Mouse (Mus musculus) kidney, postnatal 0 days (tissue): ENCODE results near the gene Rai1. TPM values are rescaled to one million over a fixed set of nuclear protein-coding genes. Genes with fewer than 3 reads are reported as not detected.

Experiments used
- ATAC-seq: fragments of 200-750 bp; cut with Nextera tagmentation; replicated peaks from 2 replicates; pipeline ENCODE4 v1.8.0; 2017; ENCODE audit warnings: low read depth, moderate number of reproducible peaks, moderate TSS enrichment, moderate library complexity; ENCODE audit not compliant: low FRiP score
- DNase-seq: peaks from one replicate; pipeline ENCODE4 v3.0.0-alpha.2; 2016; ENCODE audit warnings: low spot score
- H3K27ac ChIP-seq: fragments of 300-500 bp; sonication (generic); 2 replicates; pipeline ENCODE4 v1.5.1; 2014; ENCODE audit warnings: mild to moderate bottlenecking
- H3K27me3 ChIP-seq: fragments of 300-500 bp; sonication (generic); 2 replicates; pipeline ENCODE4 v1.6.1; 2014; ENCODE audit warnings: low read length, mixed read lengths; ENCODE audit not compliant: insufficient read depth
- H3K36me3 ChIP-seq: fragments of 300-500 bp; sonication (generic); 2 replicates; pipeline ENCODE4 v1.6.1; 2014; ENCODE audit warnings: low read length, mixed read lengths; ENCODE audit not compliant: insufficient read depth
- H3K4me1 ChIP-seq: fragments of 300-500 bp; sonication (generic); replicated peaks from 2 replicates; pipeline ENCODE4 v1.6.1; 2014; ENCODE audit warnings: antibody characterized with exemption, low read length, mixed read lengths; ENCODE audit not compliant: insufficient read depth
- H3K4me2 ChIP-seq: fragments of 300-500 bp; sonication (generic); 2 replicates; pipeline ENCODE4 v1.6.1; 2014; ENCODE audit warnings: mild to moderate bottlenecking, low read length, moderate library complexity, mixed read lengths
- H3K4me3 ChIP-seq: fragments of 300-500 bp; sonication (generic); replicated peaks from 2 replicates; pipeline ENCODE4 v1.5.1; 2014; ENCODE audit warnings: low read depth, low read length
- H3K9ac ChIP-seq: fragments of 300-500 bp; sonication (generic); 2 replicates; pipeline ENCODE4 v1.6.1; 2014; ENCODE audit warnings: low read depth, low read length
- H3K9me3 ChIP-seq: fragments of 300-500 bp; sonication (generic); replicated peaks from 2 replicates; pipeline ENCODE4 v1.6.1; 2016; ENCODE audit warnings: low read length, inconsistent platforms, mixed read lengths
- CTCF ChIP-seq: IDR thresholded peaks from 2 replicates; pipeline ENCODE4 v1.5.1; 2016; ENCODE audit warnings: antibody characterized with exemption, low read depth, mild to moderate bottlenecking, moderate library complexity
- WGBS: fragments of 180-500 bp; shearing (Covaris S2); extraction: QIAGEN DNeasy Blood & Tissue Kit; methylation state at CpG from one replicate; pipeline ENCODE4 v1.1.7; 2014; 5-methylcytosine and 5-hydroxymethylcytosine counted together
- microRNA-seq: library from miRNA; unstranded; fragments of <30 nt; microRNA quantifications from one replicate; pipeline ENCODE4, GENCODE M21; 2016
- polyA plus RNA-seq: library from polyadenylated mRNA; unstranded; fragments of >200 nt; fragmentation: Nextera tagmentation; extraction: Ambion mirVana; gene quantifications from 2 replicates; pipeline ENCODE4 v1.2.1, GENCODE M21; 2015

The Rai1 gene
- polyA plus RNA-seq, 1 experiment from 2014 or later = 15.2 TPM

GRCm38 (mm10) chr11:60235351-60235750, 130.5 kb downstream of the Rai1 start:
- ATAC-seq = no peak
- Histone ChIP-seq H3K4me3 (no peak overlapping the region), H3K27me3 (no peaks in the 10 kb centered on the region), H3K27ac (no peak overlapping the region), H3K9me3 (no peaks in the 10 kb centered on the region; the same call in 1 of the 2 replicates), H3K4me1 (0 out of 2 replicates have a peak, but pooled peaks cover 4% of the 10 kb centered on the region), H3K9ac (no peak overlapping the region), H3K36me3 (peaks cover 14% of the 10 kb centered on the region; the same call in 1 of the 2 replicates), H3K4me2 (no peak overlapping the region)
- DNase-seq = no peak
- 72% methylated on average over 5 of the region's 5 CpGs for WGBS
- TF ChIP-seq CTCF = no peak

GRCm38 (mm10) chr11:60240509-60240908, 135.7 kb downstream of the Rai1 start:
- Histone ChIP-seq H3K4me2 (no peak overlapping the region), H3K27ac (no peak overlapping the region), H3K9me3 (no peaks in the 10 kb centered on the region; the same call in 1 of the 2 replicates), H3K4me3 (no peak overlapping the region), H3K27me3 (no peaks in the 10 kb centered on the region), H3K36me3 (peaks cover 41% of the 10 kb centered on the region), H3K4me1 (no peaks in the 10 kb centered on the region), H3K9ac (no peak overlapping the region)
- WGBS = 71% methylated on average over 4 of the region's 4 CpGs
- DNase-seq (no peak), ATAC-seq (no peak)
- no peak for TF ChIP-seq CTCF

DNA sequence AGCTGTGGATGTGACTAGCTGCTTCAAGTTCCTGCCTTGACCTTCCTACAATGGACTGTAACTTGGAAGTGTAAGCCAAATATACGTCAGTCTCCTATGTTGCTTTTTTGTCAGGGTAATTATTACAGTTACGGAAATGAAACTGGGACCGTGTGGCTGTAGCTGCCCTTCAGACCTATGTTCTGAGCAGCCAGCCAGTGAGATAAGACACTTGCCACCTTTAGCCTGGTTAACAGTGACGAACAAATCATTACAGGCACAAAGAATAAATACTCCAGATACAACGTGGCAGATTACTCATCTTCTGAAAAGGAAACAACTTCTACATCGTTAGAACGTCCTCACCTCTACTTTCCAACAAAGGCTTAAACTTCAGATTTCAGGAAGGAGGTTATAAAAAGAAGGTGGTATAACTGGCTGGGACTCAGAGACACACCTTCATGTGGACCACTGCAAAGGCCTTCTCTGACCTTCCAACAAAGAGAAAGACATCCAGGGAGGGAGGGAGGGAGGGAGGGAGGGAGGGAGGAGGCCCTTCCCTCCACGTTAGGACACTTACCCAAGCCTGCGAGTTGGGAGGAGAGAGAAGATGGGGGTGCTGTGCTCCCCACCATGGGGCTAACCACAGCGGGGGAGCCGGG, 139.8 kb downstream of the Rai1 start:
- WGBS = 60% methylated on average over 11 of the region's 11 CpGs
- Histone ChIP-seq H3K27ac (no peak overlapping the region), H3K4me2 (no peak overlapping the region)

DNA sequence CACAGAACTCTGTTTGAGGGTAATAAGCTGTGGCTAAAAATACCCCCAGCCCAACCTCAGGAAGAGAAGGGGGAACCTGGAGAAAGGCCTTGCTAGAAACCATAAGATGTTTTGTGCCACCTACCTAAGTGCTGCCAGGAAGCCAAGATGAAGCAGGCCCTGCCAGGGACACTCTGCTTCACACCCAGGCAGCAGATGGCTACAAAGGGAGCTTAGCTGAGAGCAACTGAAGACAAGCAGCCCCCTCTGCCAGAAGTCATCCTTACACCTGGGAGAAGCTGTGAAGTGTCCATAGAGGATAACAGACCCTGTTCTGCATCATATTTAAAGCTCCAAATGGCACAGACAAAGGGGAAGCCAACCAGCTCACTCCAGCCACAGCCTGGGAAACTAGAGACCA, 141.3 kb downstream of the Rai1 start:
- ATAC-seq (no peak), DNase-seq (no peak)
- no peaks in the 10 kb centered on the region for H3K27me3 ChIP-seq
- no peak for TF ChIP-seq CTCF
- H3K4me2 ChIP-seq = no peak overlapping the region
- H3K27ac ChIP-seq = no peak overlapping the region
- no peaks in the 10 kb centered on the region for H3K9me3 ChIP-seq
- H3K9ac ChIP-seq = no peak overlapping the region
- H3K4me3 ChIP-seq = no peak overlapping the region
- H3K36me3 ChIP-seq = peaks cover 24% of the 10 kb centered on the region
- H3K4me1 ChIP-seq = no peaks in the 10 kb centered on the region

More for the DNA sequence above, 139.8 kb downstream of the Rai1 start:
- Histone ChIP-seq H3K36me3 (peaks cover 34% of the 10 kb centered on the region), H3K27me3 (no peaks in the 10 kb centered on the region), H3K9ac (no peak overlapping the region), H3K9me3 (no peaks in the 10 kb centered on the region; the same call in 1 of the 2 replicates), H3K4me3 (no peak overlapping the region), H3K4me1 (no peaks in the 10 kb centered on the region)
- ATAC-seq (no peak), DNase-seq (no peak)
- TF ChIP-seq CTCF = no peak

DNA sequence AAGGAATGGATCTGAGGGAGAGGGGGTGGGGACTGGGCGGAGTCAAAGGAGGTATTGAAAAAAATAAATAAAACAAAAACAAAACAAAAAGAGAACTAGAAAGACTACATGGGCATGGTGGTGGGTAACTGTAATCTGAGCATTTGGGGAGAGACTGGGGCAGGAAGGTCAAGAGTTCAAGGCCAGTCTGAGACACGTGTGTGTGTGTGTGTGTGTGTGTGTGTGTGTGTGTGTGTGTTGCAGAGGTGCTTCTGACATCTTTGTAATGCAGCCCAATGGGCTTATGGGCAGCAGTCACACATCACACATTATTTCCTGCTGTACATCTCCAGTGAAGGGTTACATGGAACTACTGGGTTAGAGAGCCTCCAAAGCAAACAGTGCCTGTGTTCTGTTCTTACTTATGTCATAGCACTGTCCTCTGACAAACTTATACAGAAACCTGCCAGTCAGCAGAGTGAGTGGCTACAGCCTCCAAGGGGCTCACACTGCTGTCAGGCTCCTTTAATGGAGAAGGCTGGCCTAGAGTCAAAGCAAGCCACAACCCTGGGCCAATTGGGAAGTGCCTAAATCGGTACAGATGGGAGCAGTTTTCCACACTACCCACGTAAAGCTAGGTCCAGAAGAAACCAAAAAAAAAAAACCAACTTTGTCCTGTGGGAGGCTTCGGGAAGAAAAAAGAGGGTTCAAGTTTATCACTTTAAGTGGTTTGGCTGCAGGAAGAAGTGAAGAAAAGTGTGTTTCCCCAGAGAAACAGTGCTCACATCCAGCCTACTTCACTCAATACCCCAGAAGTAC, 143.1 kb downstream of the Rai1 start:
- WGBS = 48% methylated on average over 5 of the region's 5 CpGs
- DNase-seq = no peak

More for the DNA sequence above, 143.1 kb downstream of the Rai1 start:
- Histone ChIP-seq H3K27me3 (no peaks in the 10 kb centered on the region), H3K9me3 (no peaks in the 10 kb centered on the region), H3K36me3 (peaks cover 10% of the 10 kb centered on the region; the same call in 1 of the 2 replicates), H3K4me2 (no peak overlapping the region), H3K4me1 (no peaks in the 10 kb centered on the region), H3K4me3 (no peak overlapping the region), H3K27ac (no peak overlapping the region), H3K9ac (no peak overlapping the region)
- ATAC-seq = no peak
- no peak for TF ChIP-seq CTCF

Small RNA genes within 50 kb of the gene (microRNA-seq; reads per million reads assigned to microRNA genes)
- not detected for gene Mir6921
- not detected for gene Mir6922

Other genes starting within 250 kb of the Rai1 start
- 38.9 and 40.2 TPM in 2 replicates for gene Med9, start 156.8 kb upstream of the Rai1 start, polyA plus RNA-seq
- gene Rasd1, start 140.1 kb upstream of the Rai1 start, polyA plus RNA-seq = 7.4 and 7.9 TPM in 2 replicates
- gene Pemt, start 58.5 kb upstream of the Rai1 start, polyA plus RNA-seq = 10.2 and 13.4 TPM in 2 replicates
- 44.4 and 50.6 TPM in 2 replicates for gene Srebf1, start 117.6 kb downstream of the Rai1 start, polyA plus RNA-seq
- gene Tom1l2, start 247.9 kb downstream of the Rai1 start, polyA plus RNA-seq = 27.9 and 29.9 TPM in 2 replicates
- gene Drc3, start 248.3 kb downstream of the Rai1 start, polyA plus RNA-seq = 2.1 and 2.2 TPM in 2 replicates